Comparison of ENCODE assay signal across 8 mouse cellular contexts in the genomic region with DNA sequence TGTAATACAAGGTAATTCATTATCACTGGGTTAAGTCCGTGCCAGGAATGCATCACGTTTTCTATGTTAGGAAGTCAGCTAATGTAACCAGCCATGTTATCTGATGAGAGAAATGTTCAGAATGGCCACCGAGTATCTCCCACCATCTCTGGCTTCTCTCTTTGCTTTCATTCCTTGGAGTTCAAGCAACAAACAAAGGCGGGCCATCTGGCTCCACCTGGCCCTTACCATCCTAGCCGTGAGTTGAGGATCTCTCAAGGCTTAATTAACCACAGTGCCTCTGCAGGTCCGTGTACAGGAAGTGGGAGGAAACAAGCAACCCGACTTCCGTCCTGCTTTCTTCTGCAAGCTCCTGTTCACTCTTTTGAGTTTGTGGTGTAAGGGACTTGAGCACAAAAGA. TPM values are rescaled to one million over a fixed set of nuclear protein-coding genes. Genes with fewer than 3 reads are reported as not detected.
DNase-seq lines count a peak whose midpoint lies in the region; ATAC-seq and TF ChIP-seq lines count a peak whose summit lies in the region.

No protein-coding gene starts in this region.

- peaks cover 15% of the 10 kb centered on the region; the same call in 1 of the 2 replicates for H3K4me1 ChIP-seq in kidney, adult 2 months (ENCODE audit: control insufficient read depth, insufficient read depth, low read length)
- peaks cover 5 to 10% of the 10 kb centered on the region in 2 experiments; a peak in 3 of 4 replicates for H3K4me1 ChIP-seq in MEL (ENCODE audit: control insufficient read depth in 1 of 2, insufficient read depth in 2 of 2, low read length in 2 of 2)

- peak; percentile 48 to 49; a peak in 3 of 4 replicates for ATAC-seq in hematopoietic stem cell, adult 5-6 weeks (replicated peaks in 1 of 2; ENCODE audit: insufficient read depth in 1 of 2, low FRiP score in 2 of 2, low TSS enrichment in 1 of 2, low read depth in 1 of 2, poor library complexity in 2 of 2, severe bottlenecking in 2 of 2)

- peak overlapping the region; percentile 12 for H3K4me2 ChIP-seq in myocyte (ENCODE audit: low read depth)

- WGBS in kidney, adult 2 months, result 42% methylated on average over 8 of the region's 8 CpGs

- H3K79me2 ChIP-seq in MEL (ENCODE audit: control insufficient read depth, insufficient read depth, low read length, poor library complexity) (peaks cover 3% of the 10 kb centered on the region; the same call in 1 of the 2 replicates), myocyte (ENCODE audit: control insufficient read depth, insufficient read depth) (no peaks in the 10 kb centered on the region)

- H3K27me3 ChIP-seq in kidney, adult 2 months (replicated peaks; ENCODE audit: control insufficient read depth, insufficient read depth, low read length), result no peaks in the 10 kb centered on the region
- H3K27me3 ChIP-seq in MEL (ENCODE audit: control insufficient read depth in 1 of 2, insufficient read depth in 2 of 2, low read length in 2 of 2) (no peaks in the 10 kb centered on the region), myocyte (ENCODE audit: control insufficient read depth, insufficient read depth, insufficient read length) (no peaks in the 10 kb centered on the region)

- DNase-seq in kidney, adult 2 months, result no peak
- no peak for DNase-seq in kidney, postnatal 4 days
- peak; percentile 89 for DNase-seq in MEL (ENCODE audit: low read depth, low spot score)
- no peak for DNase-seq in retina, postnatal 1 day
- no peak for DNase-seq in Muller cell, postnatal 12 days (ENCODE audit: inconsistent ontology term)
- no peak for DNase-seq in right cerebral cortex, postnatal 25 days

- TF ChIP-seq RAD21 in MEL (IDR thresholded peaks at IDR 0.05; ENCODE audit: low read depth, low read length), result no peak

- peak overlapping the region; percentile 65; the same call in 1 of the 2 replicates for H3K27ac ChIP-seq in kidney, adult 2 months (ENCODE audit: insufficient read depth, low read depth, low read length)
- peak overlapping the region; percentile 93 for H3K27ac ChIP-seq in MEL (ENCODE audit: control insufficient read depth, low read depth, low read length)

- H3K36me3 ChIP-seq in kidney, adult 2 months (ENCODE audit: control insufficient read depth, insufficient read depth, low read length), result no peaks in the 10 kb centered on the region
- H3K36me3 ChIP-seq in MEL (ENCODE audit: control insufficient read depth in 1 of 2, insufficient read depth in 2 of 2, low read length in 2 of 2) (peaks cover 0 to 12% of the 10 kb centered on the region in 2 experiments; a peak in 2 of 4 replicates), myocyte (ENCODE audit: control insufficient read depth, insufficient read depth) (no peaks in the 10 kb centered on the region)

- no peak for TF ChIP-seq POLR2A in kidney, adult 2 months (IDR thresholded peaks at IDR 0.05; ENCODE audit: low read depth, low read length)
- TF ChIP-seq POLR2A in MEL (IDR thresholded peaks at IDR 0.05; ENCODE audit: control insufficient read depth in 1 of 2, insufficient read depth in 1 of 2, low read depth in 1 of 2, low read length in 2 of 2, poor library complexity in 1 of 2) (peak; percentile 22 to 88; a peak in 2 of 4 replicates), myocyte (IDR thresholded peaks at IDR 0.05; ENCODE audit: insufficient read length, low read depth) (no peak)

- peak overlapping the region; percentile 65 for H3K9ac ChIP-seq in MEL (ENCODE audit: control insufficient read depth, low read depth, low read length, poor library complexity, severe bottlenecking)

- H3K9me3 ChIP-seq in MEL (replicated peaks; ENCODE audit: insufficient read depth, low read length), result no peaks in the 10 kb centered on the region

- no peak for TF ChIP-seq EP300 in MEL (IDR thresholded peaks at IDR 0.05; ENCODE audit: low read depth in 1 of 2, low read length in 2 of 2)

- no peak for TF ChIP-seq CTCF in kidney, adult 2 months (conservative IDR thresholded peaks at IDR 0.05; ENCODE audit: insufficient read depth, insufficient read length, low read depth, low read length)
- no peak for TF ChIP-seq CTCF in MEL (IDR thresholded peaks at IDR 0.05 in 2 of 3, conservative IDR thresholded peaks at IDR 0.05 in 1 of 3; ENCODE audit: control insufficient read depth in 1 of 3, insufficient read depth in 1 of 3, low read depth in 2 of 3, low read length in 3 of 3, poor library complexity in 1 of 3, severe bottlenecking in 1 of 3)

- no peak overlapping the region for H3K4me3 ChIP-seq in kidney, adult 2 months (ENCODE audit: insufficient read depth, low read depth, low read length)
- H3K4me3 ChIP-seq in MEL (ENCODE audit: control insufficient read depth in 1 of 2, insufficient read depth in 1 of 2, low read depth in 2 of 2, low read length in 2 of 2), result peak overlapping the region; percentile 55 to 62
- no peak overlapping the region for H3K4me3 ChIP-seq in myocyte

- H3ac ChIP-seq in myocyte (ENCODE audit: control insufficient read depth, insufficient read length), result no peak overlapping the region

TF ChIP-seq in MEL, 35 proteins besides CTCF, POLR2A, EP300 and RAD21:
- TF ChIP-seq JUND (IDR thresholded peaks at IDR 0.05; ENCODE audit: low read depth, low read length), result no peak
- peak; percentile 54 for TF ChIP-seq GATA1 (IDR thresholded peaks at IDR 0.05; ENCODE audit: low read depth, low read length)
- no peak for TF ChIP-seq GABPA (IDR thresholded peaks at IDR 0.05; ENCODE audit: low read depth, low read length)
- peak; percentile 76 for TF ChIP-seq NELFE (IDR thresholded peaks at IDR 0.05; ENCODE audit: low read depth, low read length)
- no peak; the same call in 1 of the 2 replicates for TF ChIP-seq TCF12 (IDR thresholded peaks at IDR 0.05; ENCODE audit: low read depth, low read length)
- peak; percentile 71 for TF ChIP-seq ELF1 (IDR thresholded peaks at IDR 0.05; ENCODE audit: low read depth, low read length)
- TF ChIP-seq MYC (IDR thresholded peaks at IDR 0.05; ENCODE audit: low read depth, low read length), result peak; percentile 10; the same call in 1 of the 2 replicates
- peak; percentile 68; the same call in 1 of the 2 replicates for TF ChIP-seq BHLHE40 (IDR thresholded peaks at IDR 0.05; ENCODE audit: borderline replicate concordance, low read depth, low read length)
- TF ChIP-seq ETS1 (IDR thresholded peaks at IDR 0.05; ENCODE audit: low read depth, low read length), result no peak
- peak; percentile 52 for TF ChIP-seq POLR2AphosphoS2 (IDR thresholded peaks at IDR 0.05; ENCODE audit: low read length)
- no peak for TF ChIP-seq SMC3 (IDR thresholded peaks at IDR 0.05; ENCODE audit: low read depth, low read length)
- TF ChIP-seq MXI1 (IDR thresholded peaks at IDR 0.05; ENCODE audit: low read depth, low read length), result peak; percentile 40
- peak; percentile 69 for TF ChIP-seq HCFC1 (IDR thresholded peaks at IDR 0.05; ENCODE audit: low read depth, low read length)
- peak; percentile 75 for TF ChIP-seq TBP (IDR thresholded peaks at IDR 0.05; ENCODE audit: low read depth, low read length)
- TF ChIP-seq ZMIZ1 (IDR thresholded peaks at IDR 0.05; ENCODE audit: low read depth, low read length), result peak; percentile 73; the same call in 1 of the 2 replicates
- no peak for TF ChIP-seq TAL1 (IDR thresholded peaks at IDR 0.05; ENCODE audit: low read length)

TF ChIP-seq in myocyte, 11 proteins besides CTCF, POLR2A, EP300 and RAD21:
- TF ChIP-seq USF1 (IDR thresholded peaks at IDR 0.05; ENCODE audit: low read depth), result no peak
- no peak for TF ChIP-seq SRF (IDR thresholded peaks at IDR 0.05; ENCODE audit: control insufficient read depth, insufficient read length, low read depth)
- TF ChIP-seq TCF3 (IDR thresholded peaks at IDR 0.05; ENCODE audit: insufficient read length, low read depth), result no peak
- TF ChIP-seq MYOD1 (IDR thresholded peaks at IDR 0.05; ENCODE audit: control insufficient read depth in 1 of 3, insufficient read length in 2 of 3, low read depth in 2 of 3), result no peak
- TF ChIP-seq REST (IDR thresholded peaks at IDR 0.05; ENCODE audit: insufficient read depth, insufficient read length), result no peak
- TF ChIP-seq CEBPB (IDR thresholded peaks at IDR 0.05; ENCODE audit: insufficient read depth, poor library complexity, severe bottlenecking), result no peak
- no peak for TF ChIP-seq E2F4 (IDR thresholded peaks at IDR 0.05; ENCODE audit: insufficient read depth)
- TF ChIP-seq MYOG (IDR thresholded peaks at IDR 0.05; ENCODE audit: control insufficient read depth in 1 of 3, insufficient read depth in 1 of 3, insufficient read length in 2 of 3, low read depth in 2 of 3), result no peak
- TF ChIP-seq TCF12 (IDR thresholded peaks at IDR 0.05; ENCODE audit: insufficient read depth, poor library complexity, severe bottlenecking), result no peak
- no peak for TF ChIP-seq POLR2AphosphoS2 (IDR thresholded peaks at IDR 0.05; ENCODE audit: insufficient read length, low read depth)
- TF ChIP-seq MAX (IDR thresholded peaks at IDR 0.05; ENCODE audit: low read depth), result no peak

RNA-seq across cellular contexts. Expression of gene Parp16, which starts 21.8 kb away (rescaled TPM):
- 11.0 and 11.9 TPM in 2 replicates for polyA plus RNA-seq in kidney, adult 2 months (2012; rRNA removed)
- total RNA-seq in MEL (2012; rRNA removed), result 1.3 and 1.4 TPM in 2 replicates
- polyA plus RNA-seq in MEL (2012; ENCODE audit: insufficient read depth in 1 of 2, insufficient read length in 2 of 2, low read depth in 1 of 2, low replicate concordance in 2 of 2, missing spikeins in 1 of 2) (1 to 10 TPM in 1 of 2 experiments, not detected in 1; 5.1 TPM), myocyte (2012; fragmentation: generic; extraction: Trizol) (2.2 TPM)
- total RNA-seq in hematopoietic stem cell, adult 5-6 weeks (2017), result 7.6 and 9.6 TPM in 2 replicates

RNA-seq across cellular contexts. Expression of gene Cilp, which starts 48.0 kb away (rescaled TPM):
- 1.1 and 1.4 TPM in 2 replicates for polyA plus RNA-seq in kidney, adult 2 months (2012; rRNA removed)
- total RNA-seq in MEL (2012; rRNA removed), result not detected in 2 replicates
- polyA plus RNA-seq in MEL (2012; ENCODE audit: insufficient read depth in 1 of 2, insufficient read length in 2 of 2, low read depth in 1 of 2, low replicate concordance in 2 of 2, missing spikeins in 1 of 2) (under 1 TPM in 1 of 2 experiments, not detected in 1; 0.01 TPM), myocyte (2012; fragmentation: generic; extraction: Trizol) (0.29 TPM)
- not detected in 2 replicates for total RNA-seq in hematopoietic stem cell, adult 5-6 weeks (2017)

Comparison
In these comparisons a context has a peak if more than half of its experiments do, and no peak if none do; other contexts are left out.
1. H3K4me3 ChIP-seq: peak in MEL (2 of 2); none in kidney, adult 2 months (single experiment) and myocyte (single experiment).
2. POLR2A ChIP-seq: peak in MEL (2 of 2); none in kidney, adult 2 months (single experiment) and myocyte (single experiment).